Mouse (Mus musculus) urinary bladder, postnatal 4 days (tissue): ENCODE results near the gene Abcc2.

Experiments
- DNase-seq, 2 experiments: peaks; one replicate each; pipeline ENCODE4 v3.0.0; 2021 to 2022; ENCODE audit warnings: low spot score in 2 of 2

The Abcc2 gene

DNA sequence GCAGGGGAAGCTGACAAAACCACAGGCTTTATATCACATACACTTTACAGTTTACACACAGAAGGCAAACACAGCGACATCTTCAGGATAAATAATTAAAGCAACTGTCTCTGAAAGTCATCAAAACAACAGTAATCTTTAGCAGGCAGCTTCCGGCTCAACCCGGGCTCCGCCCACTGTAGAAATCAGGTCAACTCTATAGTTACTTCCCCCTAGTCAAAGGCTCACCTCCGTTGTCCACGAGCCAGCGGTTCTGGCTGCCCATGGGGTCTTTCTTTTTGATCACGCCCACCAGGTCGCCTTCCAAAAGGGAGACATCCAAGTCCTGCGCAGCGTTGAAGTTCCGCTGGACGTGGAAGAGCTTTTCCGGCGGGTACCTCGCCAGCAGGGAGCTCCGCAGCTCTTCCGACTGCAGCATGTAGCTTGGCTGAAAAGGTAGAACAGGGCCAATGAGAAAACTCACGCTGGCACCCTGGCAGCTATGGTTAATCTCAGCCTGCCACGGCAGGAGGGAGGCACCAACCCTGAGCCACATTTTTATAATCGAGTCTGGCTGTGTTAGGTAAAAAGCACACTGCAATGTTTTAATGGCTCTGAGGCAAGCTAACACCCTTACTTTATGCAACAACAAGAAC lies 70.1 kb downstream of the Abcc2 start:
- DNase-seq: no peak

DNA sequence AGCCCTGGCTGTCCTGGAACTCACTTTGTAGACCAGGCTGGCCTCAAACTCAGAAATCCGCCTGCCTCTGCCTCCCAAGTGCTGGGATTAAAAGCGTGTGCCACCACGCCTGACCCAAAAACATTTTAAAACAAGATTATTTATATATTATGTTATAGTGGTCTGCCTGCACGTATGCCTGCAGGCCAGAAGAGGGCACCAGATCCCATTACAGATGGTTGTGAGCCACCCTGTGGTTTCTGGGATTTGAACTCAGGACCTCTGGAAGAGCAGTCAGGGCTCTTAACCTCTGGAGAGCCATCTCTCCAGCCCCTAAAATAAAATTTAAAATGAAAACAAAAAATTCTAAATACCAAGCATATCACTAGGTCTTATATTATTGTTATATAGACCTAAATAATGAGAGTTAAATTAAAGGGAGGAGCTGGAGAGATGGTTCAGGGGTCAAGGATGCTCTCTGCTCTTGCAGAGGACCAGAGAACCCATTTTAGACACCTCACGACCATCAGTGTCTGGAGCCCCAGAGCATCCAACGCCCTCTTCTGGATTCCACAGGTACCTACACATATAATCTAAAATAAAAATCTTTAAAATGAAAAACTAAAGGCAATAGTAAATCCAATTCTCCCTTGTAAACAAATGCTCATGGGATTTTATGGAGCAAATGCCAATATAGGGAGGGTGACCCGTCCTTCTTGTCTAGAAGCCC lies 71.0 kb downstream of the Abcc2 start:
- DNase-seq: no peak

DNA sequence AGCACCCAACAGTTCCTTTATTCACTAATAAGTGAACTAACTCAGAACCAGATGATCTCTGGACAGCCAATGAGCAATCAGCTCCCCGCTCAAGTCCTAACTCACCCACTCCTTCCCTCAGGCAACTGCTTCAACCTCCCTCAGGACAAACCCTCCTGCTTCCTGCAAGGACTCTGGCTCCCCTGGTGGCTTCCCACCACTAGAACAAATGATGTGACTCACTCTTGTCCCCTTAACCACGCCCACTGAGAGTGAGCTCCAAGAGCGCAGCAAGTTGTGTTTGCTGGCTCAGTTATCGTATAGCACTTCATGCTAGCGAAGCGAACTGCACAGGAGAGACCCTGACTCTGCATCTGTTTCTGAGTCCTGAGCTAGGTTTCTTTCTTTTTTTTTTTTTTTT lies 75.4 kb downstream of the Abcc2 start:
- no peak for DNase-seq

GRCm38 (mm10) chr19:43870418-43870817 lies 88.4 kb downstream of the Abcc2 start:
- no peak for DNase-seq

DNA sequence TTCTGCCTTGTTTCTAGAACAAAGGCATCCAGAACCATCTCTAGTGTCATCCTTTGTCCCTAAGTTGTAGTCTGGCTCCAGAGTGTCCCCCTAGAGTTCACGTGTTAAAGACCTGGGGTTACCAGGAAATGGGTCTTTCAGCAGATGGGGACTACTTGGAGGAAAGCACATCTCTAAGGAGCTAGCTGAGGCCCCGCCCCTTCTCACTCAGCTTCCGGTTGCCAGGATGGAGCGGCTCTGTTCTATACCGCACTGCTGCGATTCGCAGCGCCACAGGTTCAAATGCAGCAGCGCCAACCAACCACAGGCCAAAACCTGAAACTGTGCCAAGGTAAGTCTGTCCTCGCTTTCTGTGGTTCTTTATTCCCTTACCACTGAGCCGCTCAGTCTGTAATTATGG lies 92.4 kb downstream of the Abcc2 start:
- no peak for DNase-seq

DNA sequence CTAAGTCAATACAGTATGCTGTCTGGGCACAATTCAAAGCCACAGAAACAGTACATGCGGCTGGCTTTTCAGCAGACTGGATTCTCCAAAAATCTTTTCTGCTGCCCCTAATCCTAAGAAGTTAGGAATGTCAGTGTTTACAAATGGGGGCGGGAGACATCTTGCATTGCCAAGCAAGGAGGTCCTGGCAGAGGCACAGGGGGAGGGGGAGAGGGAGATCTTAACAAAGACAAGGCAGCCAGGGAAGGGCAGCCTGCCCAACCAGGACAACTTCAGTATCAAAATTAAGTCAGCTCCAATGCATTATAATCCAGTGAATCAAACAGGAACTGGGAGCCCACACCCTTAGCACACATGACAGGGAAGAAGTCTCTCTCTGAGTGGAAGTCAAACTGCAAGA lies 94.0 kb downstream of the Abcc2 start:
- DNase-seq: peak in 1 of 2 experiments; percentile 51

GRCm38 (mm10) chr19:43877364-43877763 lies 95.4 kb downstream of the Abcc2 start:
- DNase-seq: no peak

DNA sequence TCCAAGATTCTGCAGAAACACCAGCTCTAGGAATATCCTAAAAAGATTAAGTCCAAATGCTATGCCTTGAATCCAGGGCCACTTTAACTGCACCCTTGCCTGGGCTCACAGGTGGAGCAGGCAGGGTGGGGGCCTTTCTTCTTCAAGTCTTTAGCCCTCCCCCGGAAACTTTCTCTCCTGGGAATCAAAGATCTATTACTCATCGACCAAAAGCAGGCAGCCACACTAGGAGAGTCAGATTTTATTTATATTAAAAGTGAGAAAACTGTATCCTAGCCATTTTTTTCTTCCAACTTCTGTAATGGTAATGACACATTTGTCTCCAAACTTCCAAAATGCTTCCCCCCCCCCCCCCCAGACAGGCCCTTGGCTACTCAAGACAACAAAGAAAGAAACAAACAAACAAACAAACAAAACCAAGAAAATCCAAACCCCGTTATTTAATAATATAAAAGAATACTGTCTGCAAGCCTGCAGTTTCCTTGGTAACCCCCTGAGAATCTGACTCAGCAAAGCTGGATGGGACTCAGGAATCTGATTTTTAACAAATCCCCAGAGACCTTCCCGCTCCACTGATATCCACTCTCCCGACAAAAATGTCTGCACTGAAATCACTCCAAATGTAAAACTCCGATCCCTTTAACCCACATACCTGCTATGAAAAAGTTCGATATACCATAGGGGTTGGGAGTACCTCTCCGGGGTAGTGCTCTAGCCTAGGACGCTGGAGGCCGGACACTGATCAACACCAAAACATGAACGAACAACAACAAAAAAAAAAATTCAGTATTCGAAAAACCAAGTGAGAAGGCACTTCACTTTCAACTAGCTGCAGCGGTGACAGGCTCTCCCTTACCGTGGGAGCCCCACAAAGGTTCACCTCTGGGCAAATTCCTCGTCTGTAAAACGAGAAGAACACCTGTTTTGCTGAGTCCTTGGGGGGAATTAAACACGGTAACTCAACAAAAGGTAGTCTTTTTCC lies 96.4 kb downstream of the Abcc2 start:
- DNase-seq: no peak

GRCm38 (mm10) chr19:43879401-43880212 lies 97.6 kb downstream of the Abcc2 start:
- peak; percentile 83 to 88 for DNase-seq

GRCm38 (mm10) chr19:43880420-43880819 lies 98.4 kb downstream of the Abcc2 start:
- DNase-seq: no peak

- DNase-seq: no peak
Measured at GRCm38 (mm10) chr19:43881615-43882014, 99.6 kb downstream of the Abcc2 start.

GRCm38 (mm10) chr19:43882895-43883573 lies 101.0 kb downstream of the Abcc2 start:
- DNase-seq: no peak

DNA sequence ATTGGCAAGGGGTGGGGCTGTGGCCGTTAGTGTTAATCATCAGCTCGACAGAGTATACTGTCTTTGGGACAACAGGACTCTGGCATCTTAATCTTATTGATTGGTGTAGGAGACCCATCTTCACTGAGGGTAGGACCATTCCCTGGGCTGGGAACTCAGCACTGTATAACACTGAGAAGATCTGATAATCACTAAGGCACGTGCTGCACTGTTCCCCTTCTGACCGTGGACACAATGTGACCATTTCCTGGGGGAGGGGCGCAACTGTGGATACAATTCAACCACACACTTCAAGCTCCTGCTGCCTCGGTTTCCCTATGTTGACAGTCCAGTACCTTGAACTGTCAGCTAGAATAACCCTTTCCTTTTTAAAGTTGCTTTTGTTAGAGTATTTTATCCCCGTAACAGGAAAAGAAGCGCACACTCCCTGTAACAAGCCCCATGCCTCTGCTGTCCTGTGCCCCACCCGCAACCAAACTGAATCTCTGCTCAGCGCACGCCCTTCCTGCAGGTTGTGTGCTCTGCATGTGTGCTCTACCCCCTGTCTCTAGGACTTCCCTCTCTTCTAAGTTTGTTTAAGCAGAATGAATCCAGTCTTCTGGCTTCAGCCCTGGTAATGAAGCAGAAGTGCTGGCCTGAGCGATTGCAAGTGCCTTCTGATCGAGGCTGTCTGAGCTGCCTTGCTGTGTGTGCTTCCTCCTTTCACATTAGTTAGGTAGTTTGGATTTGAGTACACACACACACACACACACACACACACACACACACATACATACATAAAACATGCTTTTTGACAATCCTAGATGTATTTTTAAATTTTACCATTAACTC lies 102.9 kb downstream of the Abcc2 start:
- DNase-seq: no peak

DNA sequence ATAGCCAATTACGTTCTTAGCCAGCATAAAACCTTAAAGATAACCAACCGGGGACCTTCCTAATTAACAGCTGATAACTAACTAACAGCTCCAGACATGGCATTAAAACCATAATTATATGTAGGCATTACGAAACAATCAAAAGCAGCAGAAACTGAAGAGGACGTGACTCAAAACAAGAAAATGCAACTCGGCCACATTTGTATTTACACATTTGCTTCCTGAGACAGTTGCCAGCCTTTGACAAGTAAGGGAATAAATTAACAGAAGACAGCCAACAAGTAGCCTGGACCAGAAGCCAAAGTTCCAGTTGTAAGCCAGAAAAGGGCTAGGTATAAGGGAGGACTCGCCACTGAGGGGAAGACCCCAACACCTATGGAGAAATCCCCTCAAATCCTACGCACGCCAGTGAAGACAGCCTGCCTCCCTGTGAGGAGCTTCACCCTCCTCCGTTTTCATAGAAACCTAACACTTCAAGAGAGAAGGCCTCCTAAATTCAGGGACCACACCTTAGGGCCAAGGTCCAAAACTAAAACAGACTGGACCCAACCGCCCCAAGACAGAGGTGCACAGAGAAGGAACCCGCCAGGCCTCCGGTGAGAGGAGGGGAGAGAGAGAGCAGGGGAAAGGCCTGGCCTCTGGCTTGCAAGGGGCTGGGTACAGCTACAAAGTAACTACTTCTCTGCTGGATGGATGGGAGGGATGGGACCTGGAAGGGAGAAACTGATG lies 104.5 kb downstream of the Abcc2 start:
- no peak for DNase-seq

DNA sequence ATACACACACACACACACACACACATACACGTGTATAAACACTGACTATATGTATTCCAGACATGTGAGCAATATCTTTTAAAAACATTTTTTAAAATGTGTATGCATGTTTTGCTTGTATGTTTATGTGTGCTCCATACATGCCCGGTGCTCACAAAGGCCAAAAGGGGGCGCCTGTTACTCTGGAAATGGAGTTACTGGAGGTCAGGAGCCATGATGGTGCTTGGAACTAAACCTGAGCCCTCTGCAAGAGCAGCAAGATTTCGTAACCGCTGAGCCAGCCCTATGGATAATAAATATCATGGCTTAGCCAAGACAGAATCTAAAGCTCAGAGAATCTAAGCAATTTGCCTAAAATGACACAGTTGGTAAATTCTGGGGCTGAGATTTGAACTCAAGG lies 105.2 kb downstream of the Abcc2 start:
- DNase-seq: no peak

DNA sequence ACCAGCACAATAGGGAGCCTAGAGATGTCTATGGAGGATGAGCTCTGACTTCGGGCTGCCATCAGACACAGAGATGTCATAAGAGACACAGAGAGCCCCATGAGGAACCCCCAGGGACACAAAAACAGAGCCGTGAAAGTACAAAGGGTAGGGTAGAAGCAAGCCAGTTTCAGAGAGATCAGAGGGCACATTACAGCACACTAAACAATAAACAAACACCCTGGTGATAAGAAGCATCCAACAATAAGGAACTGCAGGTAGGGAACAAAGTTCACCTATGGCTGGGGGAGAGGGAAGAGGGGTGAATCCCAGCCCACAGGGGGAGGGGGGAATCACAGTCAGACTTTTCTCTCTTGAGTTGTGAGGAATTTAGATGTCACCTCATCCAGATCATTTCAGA lies 105.7 kb downstream of the Abcc2 start:
- DNase-seq: no peak
